12 mouse cellular contexts compared by ENCODE assay signal in the genomic region with DNA sequence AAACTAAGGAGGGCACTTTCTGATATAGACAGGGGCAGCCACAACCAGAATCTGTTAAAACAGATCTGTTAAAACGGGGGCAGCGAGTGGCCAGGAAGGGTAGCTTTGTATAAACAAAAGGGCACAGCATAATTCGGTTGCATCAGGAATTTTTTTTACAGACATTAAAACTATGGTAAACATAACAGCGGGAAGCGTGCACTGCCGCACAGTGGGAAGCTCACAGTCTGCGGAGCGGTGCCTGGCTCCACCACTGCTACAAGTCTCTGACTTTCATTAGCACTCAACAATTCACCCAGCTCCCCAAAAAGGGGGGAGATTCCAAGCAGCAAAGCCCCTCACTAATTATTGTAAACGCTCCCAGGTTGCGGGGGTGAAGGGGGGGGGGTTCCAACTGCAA.
DNase-seq lines count a peak whose midpoint lies in the region; ATAC-seq and TF ChIP-seq lines count a peak whose summit lies in the region.
"Had no signal": no experiment of that assay in that cellular context is flagged by ENCODE, and none has a peak within 500 bp of the region (broad histone marks: within the 10 kb centered on the region; RNA-seq: fewer than 3 reads in every experiment).

No protein-coding gene starts in this region.

- TF ChIP-seq POLR2A in heart, adult 2 months (IDR thresholded peaks at IDR 0.05; ENCODE audit: insufficient read depth, low read depth, low read length) = no peak

- no peaks in the 10 kb centered on the region for H3K4me1 ChIP-seq in heart, postnatal 0 days (ENCODE audit: control insufficient read depth, insufficient read depth)
- no peaks in the 10 kb centered on the region for H3K4me1 ChIP-seq in heart, adult 2 months (ENCODE audit: control insufficient read depth, insufficient read depth, low read length)
- peaks cover 10% of the 10 kb centered on the region for H3K4me1 ChIP-seq in embryonic facial prominence, embryonic 10.5 days
- H3K4me1 ChIP-seq in hindbrain, embryonic 13.5 days (replicated peaks) = peaks cover 10% of the 10 kb centered on the region
- H3K4me1 ChIP-seq in midbrain, embryonic 16.5 days (ENCODE audit: control insufficient read depth, insufficient read depth, low read length) = peaks cover 5% of the 10 kb centered on the region; the same call in 1 of the 2 replicates

- no peaks in the 10 kb centered on the region for H3K9me3 ChIP-seq in heart, postnatal 0 days (replicated peaks; ENCODE audit: control insufficient read depth, low read length)
- no peaks in the 10 kb centered on the region for H3K9me3 ChIP-seq in embryonic facial prominence, embryonic 10.5 days
- H3K9me3 ChIP-seq in hindbrain, embryonic 13.5 days = no peaks in the 10 kb centered on the region
- no peaks in the 10 kb centered on the region for H3K9me3 ChIP-seq in midbrain, embryonic 16.5 days (replicated peaks; ENCODE audit: control insufficient read depth, low read length, poor library complexity, severe bottlenecking)

- no peak for TF ChIP-seq CTCF in heart, postnatal 0 days (IDR thresholded peaks at IDR 0.05; ENCODE audit: low read depth)
- no peak for TF ChIP-seq CTCF in heart, adult 2 months (IDR thresholded peaks at IDR 0.05)

- intact Hi-C loops in heart, adult 2 months (cut with DNase I) = no loop called here
- intact Hi-C loops in left cerebral cortex, postnatal 4 days (cut with DNase I) = no loop called here

- peak overlapping the region; percentile 27; the same call in 1 of the 2 replicates for H3K4me3 ChIP-seq in heart, postnatal 0 days (ENCODE audit: low read depth, low read length)
- H3K4me3 ChIP-seq in heart, adult 2 months = no peak overlapping the region
- H3K4me3 ChIP-seq in embryonic facial prominence, embryonic 10.5 days = peak overlapping the region; percentile 44
- H3K4me3 ChIP-seq in hindbrain, embryonic 13.5 days = no peak overlapping the region
- no peak overlapping the region for H3K4me3 ChIP-seq in midbrain, embryonic 16.5 days (ENCODE audit: low read depth, low read length)

- H3K27ac ChIP-seq in heart, postnatal 0 days (ENCODE audit: low read depth) = no peak overlapping the region
- H3K27ac ChIP-seq in heart, adult 2 months = no peak overlapping the region
- H3K27ac ChIP-seq in embryonic facial prominence, embryonic 10.5 days (replicated peaks) = peak overlapping the region; percentile 48; the same call in 1 of the 2 replicates
- 0 out of 2 replicates have a peak overlapping the region, but pooled peaks have one; percentile 19 for H3K27ac ChIP-seq in hindbrain, embryonic 13.5 days
- H3K27ac ChIP-seq in midbrain, embryonic 16.5 days (ENCODE audit: low read length) = no peak overlapping the region

- H3K27me3 ChIP-seq in heart, postnatal 0 days (ENCODE audit: control insufficient read depth, insufficient read depth, low read length) = no peaks in the 10 kb centered on the region
- H3K27me3 ChIP-seq in heart, adult 2 months (ENCODE audit: control insufficient read depth, insufficient read depth, low read length) = no peaks in the 10 kb centered on the region
- H3K27me3 ChIP-seq in embryonic facial prominence, embryonic 10.5 days (replicated peaks; ENCODE audit: low read depth, poor library complexity, severe bottlenecking) = no peaks in the 10 kb centered on the region
- no peaks in the 10 kb centered on the region for H3K27me3 ChIP-seq in hindbrain, embryonic 13.5 days
- no peaks in the 10 kb centered on the region for H3K27me3 ChIP-seq in midbrain, embryonic 16.5 days (ENCODE audit: control insufficient read depth, insufficient read depth, low read depth, low read length)
- H3K27me3 ChIP-seq: CH12.LX had no signal

- no peak for ATAC-seq in heart, postnatal 0 days (ENCODE audit: insufficient read depth, low read depth)
- ATAC-seq in hindbrain, embryonic 13.5 days (ENCODE audit: low FRiP score) = peak; percentile 57; the same call in 1 of the 2 replicates
- peak; percentile 71; the same call in 1 of the 2 replicates for ATAC-seq in midbrain, embryonic 16.5 days

- DNase-seq in heart, postnatal 0 days (ENCODE audit: low spot score) = no peak
- DNase-seq in heart, adult 2 months = no peak
- DNase-seq in embryonic facial prominence, embryonic 10.5 days (ENCODE audit: low spot score) = peak; percentile 30
- DNase-seq in c-Kit-positive CD71-positive TER-119-positive erythroid progenitor cells, embryonic 14.5 days (ENCODE audit: low spot score) = no peak
- no peak for DNase-seq in left cerebral cortex, postnatal 4 days
- no peak for DNase-seq in right cerebral cortex, postnatal 25 days
- DNase-seq: adrenal gland, postnatal 10 days; kidney, adult 8-10 months; lung, postnatal 10 days had no signal

- no peaks in the 10 kb centered on the region for H3K36me3 ChIP-seq in heart, postnatal 0 days (replicated peaks; ENCODE audit: control insufficient read depth, insufficient read depth, low read length)
- H3K36me3 ChIP-seq in heart, adult 2 months (ENCODE audit: control insufficient read depth, insufficient read depth, low read length) = no peaks in the 10 kb centered on the region
- no peaks in the 10 kb centered on the region for H3K36me3 ChIP-seq in embryonic facial prominence, embryonic 10.5 days (replicated peaks)
- no peaks in the 10 kb centered on the region for H3K36me3 ChIP-seq in hindbrain, embryonic 13.5 days
- no peaks in the 10 kb centered on the region for H3K36me3 ChIP-seq in midbrain, embryonic 16.5 days (ENCODE audit: control insufficient read depth, insufficient read depth, low read length)

- H3K79me2 ChIP-seq in heart, adult 2 months (replicated peaks; ENCODE audit: control insufficient read depth, insufficient read depth, low read length) = no peaks in the 10 kb centered on the region

- H3K9ac ChIP-seq in heart, postnatal 0 days (replicated peaks; ENCODE audit: low read depth, low read length) = no peak overlapping the region
- H3K9ac ChIP-seq in heart, adult 2 months (ENCODE audit: low read depth, low read length) = no peak overlapping the region
- no peak overlapping the region for H3K9ac ChIP-seq in hindbrain, embryonic 13.5 days
- H3K9ac ChIP-seq in midbrain, embryonic 16.5 days (ENCODE audit: low read depth, low read length) = peak overlapping the region; percentile 12; the same call in 1 of the 2 replicates

- WGBS in heart, postnatal 0 days = 20% methylated on average over 10 of the region's 10 CpGs
- 35% methylated on average over 10 of the region's 10 CpGs for WGBS in heart, adult 2 months
- WGBS in embryonic facial prominence, embryonic 10.5 days = 4% methylated on average over 10 of the region's 10 CpGs
- 9% methylated on average over 10 of the region's 10 CpGs for WGBS in hindbrain, embryonic 13.5 days
- 6% methylated on average over 10 of the region's 10 CpGs for WGBS in midbrain, embryonic 16.5 days

- H3K4me2 ChIP-seq in heart, postnatal 0 days (ENCODE audit: low read depth, low read length) = peak overlapping the region; percentile 53
- peak overlapping the region; percentile 44 for H3K4me2 ChIP-seq in hindbrain, embryonic 13.5 days
- H3K4me2 ChIP-seq in midbrain, embryonic 16.5 days (ENCODE audit: low read length) = peak overlapping the region; percentile 41

- no peak for TF ChIP-seq EP300 in heart, postnatal 0 days (IDR thresholded peaks at IDR 0.05; ENCODE audit: low read depth)
- no peak for TF ChIP-seq EP300 in heart, adult 2 months (IDR thresholded peaks at IDR 0.05; ENCODE audit: insufficient read depth, low read depth, low read length)

Comparison
In these comparisons a context has a peak if more than half of its experiments do, and no peak if none do; other contexts are left out.
1. H3K4me3 ChIP-seq: peak in heart, postnatal 0 days (single experiment) and embryonic facial prominence, embryonic 10.5 days (single experiment); none in heart, adult 2 months (single experiment), hindbrain, embryonic 13.5 days (single experiment) and midbrain, embryonic 16.5 days (single experiment).
2. H3K27ac ChIP-seq: peak in embryonic facial prominence, embryonic 10.5 days (single experiment) and hindbrain, embryonic 13.5 days (single experiment); none in heart, postnatal 0 days (single experiment), heart, adult 2 months (single experiment) and midbrain, embryonic 16.5 days (single experiment).
3. Peak in every context shown above with its lines, with median percentiles within 50 percentile points of each other: H3K4me2 ChIP-seq.